Mouse (Mus musculus): Measurements from ENCODE around the gene Ano3. TPM values are rescaled to one million over a fixed set of nuclear protein-coding genes. Genes with fewer than 3 reads are reported as not detected.
A peak's percentile ranks its signal among the peaks of the same experiment; 100 is the strongest.

Gene Ano3
- polyA plus RNA-seq, 1 experiment from 2014 or later: 1.5 TPM

- no peaks in the 10 kb centered on the region for H3K4me1 ChIP-seq (replicated peaks; ENCODE audit: control insufficient read depth, insufficient read depth, low read length)
- no peak overlapping the region for H3K9ac ChIP-seq (ENCODE audit: low read depth, low read length)
- no peak overlapping the region for H3K27ac ChIP-seq (ENCODE audit: low read depth, low read length)
- no peak for DNase-seq (ENCODE audit: low spot score)
- no peak for ATAC-seq (ENCODE audit: low FRiP score)
- 68% methylated on average over 3 of the region's 3 CpGs for WGBS
- H3K27me3 ChIP-seq (ENCODE audit: control insufficient read depth, insufficient read depth, low read length): no peaks in the 10 kb centered on the region
- no peaks in the 10 kb centered on the region for H3K9me3 ChIP-seq (ENCODE audit: control insufficient read depth, low read length)
- no peaks in the 10 kb centered on the region for H3K36me3 ChIP-seq (ENCODE audit: control insufficient read depth, insufficient read depth, low read length)
- peak overlapping the region; percentile 34 for H3K4me3 ChIP-seq (ENCODE audit: low read depth, low read length)
- H3K4me2 ChIP-seq (replicated peaks; ENCODE audit: low read depth, low read length): peak overlapping the region; percentile 57
Observed at GRCm38 (mm10) chr2:110950432-110950803, 305 bp downstream of the Ano3 start.

DNA sequence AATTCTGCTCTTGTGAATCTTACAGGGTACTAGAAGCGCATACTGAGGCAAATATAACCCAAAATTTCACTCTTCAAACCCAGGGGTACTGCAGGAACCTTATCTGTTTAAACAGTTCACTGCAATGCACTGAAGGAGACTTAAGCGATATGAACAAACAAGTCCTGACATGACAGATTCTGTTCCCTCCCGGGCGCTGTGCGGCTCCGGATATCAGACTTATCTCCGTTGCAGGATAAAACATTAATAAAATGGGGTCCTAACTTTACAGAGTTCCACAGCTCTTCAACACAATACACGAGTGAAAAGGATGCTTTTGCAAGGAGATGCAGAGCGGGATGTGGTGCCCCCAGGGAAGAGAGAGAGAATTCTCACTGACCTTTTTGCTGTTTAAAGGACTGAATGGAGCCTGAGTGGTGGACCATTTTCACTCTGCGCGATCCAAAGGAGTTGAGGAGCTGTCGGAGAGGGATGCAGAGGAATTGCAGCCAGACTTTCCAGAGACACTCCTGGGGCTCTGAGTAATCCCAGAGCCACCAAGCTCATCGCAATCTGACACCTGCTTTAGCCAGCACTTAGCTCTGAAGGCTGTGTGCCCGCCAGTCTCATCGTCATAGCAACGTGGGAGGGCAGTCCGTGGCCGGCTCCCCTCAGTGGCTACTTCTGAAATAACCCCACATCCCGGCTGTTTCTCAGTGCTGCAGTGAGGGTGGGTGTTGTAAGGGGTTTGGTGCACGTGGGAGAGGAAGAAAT is 868 bp downstream of the Ano3 start:
- H3K27ac ChIP-seq (ENCODE audit: low read depth, low read length): no peak overlapping the region
- 14% methylated on average over 20 of the region's 20 CpGs for WGBS

DNA sequence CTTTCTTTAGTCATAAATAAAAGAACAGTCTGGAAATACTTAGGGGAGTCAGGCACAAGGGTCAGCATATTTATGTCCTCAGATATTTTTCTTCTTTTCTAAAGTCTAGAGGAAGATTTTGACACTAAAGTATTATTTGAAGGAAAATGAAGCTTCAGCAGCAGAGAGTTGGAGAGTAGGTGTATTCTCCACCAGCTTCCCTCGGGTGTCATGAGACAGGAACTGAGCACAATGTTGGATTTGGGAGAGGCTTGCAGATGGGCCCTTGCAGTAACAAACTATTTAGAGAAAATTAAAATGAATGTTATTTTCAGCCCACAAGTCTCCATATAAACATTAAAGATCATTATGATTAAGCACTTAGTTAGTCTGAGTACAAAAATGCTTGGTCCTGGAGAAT is 5.6 kb downstream of the Ano3 start:
- DNase-seq (ENCODE audit: low spot score) (no peak), ATAC-seq (ENCODE audit: low FRiP score) (no peak)
- Histone ChIP-seq H3K4me1 (replicated peaks; ENCODE audit: control insufficient read depth, insufficient read depth, low read length) (no peaks in the 10 kb centered on the region), H3K27me3 (ENCODE audit: control insufficient read depth, insufficient read depth, low read length) (no peaks in the 10 kb centered on the region), H3K9ac (ENCODE audit: low read depth, low read length) (no peak overlapping the region), H3K9me3 (ENCODE audit: control insufficient read depth, low read length) (no peaks in the 10 kb centered on the region), H3K4me3 (ENCODE audit: low read depth, low read length) (no peak overlapping the region), H3K4me2 (replicated peaks; ENCODE audit: low read depth, low read length) (no peak overlapping the region), H3K27ac (ENCODE audit: low read depth, low read length) (no peak overlapping the region), H3K36me3 (ENCODE audit: control insufficient read depth, insufficient read depth, low read length) (no peaks in the 10 kb centered on the region)
- WGBS: 74% methylated on average over 1 of the region's 1 CpGs

More for the DNA sequence above, 868 bp downstream of the Ano3 start:
- H3K9me3 ChIP-seq (ENCODE audit: control insufficient read depth, low read length): no peaks in the 10 kb centered on the region
- ATAC-seq (ENCODE audit: low FRiP score): peak; percentile 95
- H3K9ac ChIP-seq (ENCODE audit: low read depth, low read length): peak overlapping the region; percentile 24; the same call in 1 of the 2 replicates
- H3K4me2 ChIP-seq (replicated peaks; ENCODE audit: low read depth, low read length): peak overlapping the region; percentile 57
- H3K4me3 ChIP-seq (ENCODE audit: low read depth, low read length): peak overlapping the region; percentile 34
- H3K27me3 ChIP-seq (ENCODE audit: control insufficient read depth, insufficient read depth, low read length): no peaks in the 10 kb centered on the region
- H3K36me3 ChIP-seq (ENCODE audit: control insufficient read depth, insufficient read depth, low read length): no peaks in the 10 kb centered on the region
- H3K4me1 ChIP-seq (replicated peaks; ENCODE audit: control insufficient read depth, insufficient read depth, low read length): no peaks in the 10 kb centered on the region
- peak; percentile 69 for DNase-seq (ENCODE audit: low spot score)

GRCm38 (mm10) chr2:110935691-110936090 is 15.0 kb downstream of the Ano3 start:
- Histone ChIP-seq H3K36me3 (ENCODE audit: control insufficient read depth, insufficient read depth, low read length) (no peaks in the 10 kb centered on the region), H3K4me3 (ENCODE audit: low read depth, low read length) (no peak overlapping the region), H3K27me3 (ENCODE audit: control insufficient read depth, insufficient read depth, low read length) (no peaks in the 10 kb centered on the region), H3K9me3 (ENCODE audit: control insufficient read depth, low read length) (no peaks in the 10 kb centered on the region), H3K4me1 (replicated peaks; ENCODE audit: control insufficient read depth, insufficient read depth, low read length) (no peaks in the 10 kb centered on the region), H3K27ac (ENCODE audit: low read depth, low read length) (no peak overlapping the region), H3K4me2 (replicated peaks; ENCODE audit: low read depth, low read length) (no peak overlapping the region), H3K9ac (ENCODE audit: low read depth, low read length) (no peak overlapping the region)
- DNase-seq (ENCODE audit: low spot score) (no peak), ATAC-seq (ENCODE audit: low FRiP score) (no peak)

- no peak overlapping the region for H3K4me2 ChIP-seq (replicated peaks; ENCODE audit: low read depth, low read length)
- H3K27ac ChIP-seq (ENCODE audit: low read depth, low read length): no peak overlapping the region
- no peak overlapping the region for H3K9ac ChIP-seq (ENCODE audit: low read depth, low read length)
- no peak overlapping the region for H3K4me3 ChIP-seq (ENCODE audit: low read depth, low read length)
- H3K36me3 ChIP-seq (ENCODE audit: control insufficient read depth, insufficient read depth, low read length): no peaks in the 10 kb centered on the region
- no peak for DNase-seq (ENCODE audit: low spot score)
- no peak for ATAC-seq (ENCODE audit: low FRiP score)
- H3K4me1 ChIP-seq (replicated peaks; ENCODE audit: control insufficient read depth, insufficient read depth, low read length): no peaks in the 10 kb centered on the region
- H3K27me3 ChIP-seq (ENCODE audit: control insufficient read depth, insufficient read depth, low read length): no peaks in the 10 kb centered on the region
- H3K9me3 ChIP-seq (ENCODE audit: control insufficient read depth, low read length): no peaks in the 10 kb centered on the region
Observed at GRCm38 (mm10) chr2:110929126-110929525, 21.6 kb downstream of the Ano3 start.

GRCm38 (mm10) chr2:110909506-110909905 is 41.2 kb downstream of the Ano3 start:
- Histone ChIP-seq H3K27ac (ENCODE audit: low read depth, low read length) (no peak overlapping the region), H3K4me2 (replicated peaks; ENCODE audit: low read depth, low read length) (no peak overlapping the region), H3K4me1 (replicated peaks; ENCODE audit: control insufficient read depth, insufficient read depth, low read length) (no peaks in the 10 kb centered on the region), H3K27me3 (ENCODE audit: control insufficient read depth, insufficient read depth, low read length) (no peaks in the 10 kb centered on the region), H3K9me3 (ENCODE audit: control insufficient read depth, low read length) (no peaks in the 10 kb centered on the region), H3K4me3 (ENCODE audit: low read depth, low read length) (no peak overlapping the region), H3K36me3 (ENCODE audit: control insufficient read depth, insufficient read depth, low read length) (no peaks in the 10 kb centered on the region), H3K9ac (ENCODE audit: low read depth, low read length) (no peak overlapping the region)
- DNase-seq (ENCODE audit: low spot score) (no peak), ATAC-seq (ENCODE audit: low FRiP score) (no peak)
- WGBS: 80% methylated on average over 2 of the region's 2 CpGs

DNA sequence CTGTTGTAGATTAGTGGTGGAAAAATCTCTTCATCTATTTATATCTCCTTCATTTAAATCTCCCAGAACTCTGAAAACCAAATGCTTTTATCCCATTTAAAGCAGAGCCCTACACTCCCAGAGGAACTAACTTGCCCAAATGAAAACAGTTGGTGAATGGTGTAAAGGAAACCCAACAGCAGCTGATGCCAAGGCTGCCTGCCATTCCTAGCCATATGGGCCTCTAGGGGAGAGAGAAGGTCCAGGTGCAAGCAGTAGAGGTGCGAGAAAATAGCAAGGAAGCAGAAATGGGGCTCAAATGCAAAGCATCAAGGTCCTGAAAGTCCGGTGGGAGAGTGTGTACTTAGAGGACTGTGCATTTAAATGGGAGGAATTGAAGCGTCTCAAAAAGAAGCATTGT is 44.2 kb downstream of the Ano3 start:
- Histone ChIP-seq H3K27ac (ENCODE audit: low read depth, low read length) (no peak overlapping the region), H3K9ac (ENCODE audit: low read depth, low read length) (no peak overlapping the region), H3K36me3 (ENCODE audit: control insufficient read depth, insufficient read depth, low read length) (no peaks in the 10 kb centered on the region), H3K4me2 (replicated peaks; ENCODE audit: low read depth, low read length) (no peak overlapping the region), H3K9me3 (ENCODE audit: control insufficient read depth, low read length) (no peaks in the 10 kb centered on the region), H3K27me3 (ENCODE audit: control insufficient read depth, insufficient read depth, low read length) (no peaks in the 10 kb centered on the region), H3K4me1 (replicated peaks; ENCODE audit: control insufficient read depth, insufficient read depth, low read length) (no peaks in the 10 kb centered on the region), H3K4me3 (ENCODE audit: low read depth, low read length) (no peak overlapping the region)
- WGBS: 61% methylated on average over 3 of the region's 3 CpGs
- ATAC-seq (ENCODE audit: low FRiP score) (no peak), DNase-seq (ENCODE audit: low spot score) (no peak)

DNA sequence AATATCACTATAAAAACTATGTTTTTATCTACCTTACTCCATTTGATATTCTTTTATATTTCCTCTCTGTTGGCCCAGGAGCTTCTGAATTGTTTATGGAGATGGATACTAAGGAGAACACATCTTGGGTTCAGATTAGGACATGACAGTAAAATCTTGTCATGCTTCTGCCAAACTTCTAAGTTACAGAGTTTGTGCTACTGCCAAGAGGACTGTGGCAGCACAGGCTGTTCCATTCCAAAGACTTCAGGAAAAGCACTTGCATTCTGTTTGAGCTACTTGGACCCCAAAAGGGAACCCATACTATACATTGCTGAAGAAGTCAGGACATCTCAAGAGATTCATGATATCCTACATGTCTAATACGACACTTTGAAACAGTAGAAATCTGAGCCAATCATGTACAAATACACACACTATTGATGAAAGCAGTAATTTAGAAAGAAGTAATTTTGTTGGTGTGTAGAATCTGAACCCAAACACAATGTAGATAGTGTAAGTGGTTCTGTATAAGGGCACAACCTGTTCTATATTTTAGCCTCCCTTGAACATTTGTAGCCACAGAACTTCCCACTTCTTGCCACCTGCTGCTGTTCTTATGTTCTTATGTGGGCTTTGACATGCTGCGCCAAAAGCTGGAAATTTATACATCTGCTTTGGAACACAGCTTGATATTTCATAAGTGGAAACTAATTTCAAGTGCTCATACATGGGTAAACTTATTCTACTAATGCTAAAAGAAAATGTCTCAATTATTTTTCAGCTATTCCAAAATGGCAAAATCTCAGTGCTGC is 54.0 kb downstream of the Ano3 start:
- WGBS: 92% methylated on average over 2 of the region's 2 CpGs

GRCm38 (mm10) chr2:110871650-110872049 is 79.1 kb downstream of the Ano3 start:
- Histone ChIP-seq H3K9ac (ENCODE audit: low read depth, low read length) (no peak overlapping the region), H3K4me2 (replicated peaks; ENCODE audit: low read depth, low read length) (no peak overlapping the region), H3K27me3 (ENCODE audit: control insufficient read depth, insufficient read depth, low read length) (no peaks in the 10 kb centered on the region), H3K4me3 (ENCODE audit: low read depth, low read length) (no peak overlapping the region), H3K9me3 (ENCODE audit: control insufficient read depth, low read length) (no peaks in the 10 kb centered on the region), H3K4me1 (replicated peaks; ENCODE audit: control insufficient read depth, insufficient read depth, low read length) (no peaks in the 10 kb centered on the region), H3K27ac (ENCODE audit: low read depth, low read length) (no peak overlapping the region), H3K36me3 (ENCODE audit: control insufficient read depth, insufficient read depth, low read length) (no peaks in the 10 kb centered on the region)
- no peak for DNase-seq (ENCODE audit: low spot score)
- no peak for ATAC-seq (ENCODE audit: low FRiP score)
- WGBS: 83% methylated on average over 4 of the region's 4 CpGs

More for the DNA sequence above, 54.0 kb downstream of the Ano3 start:
- Histone ChIP-seq H3K9ac (ENCODE audit: low read depth, low read length) (no peak overlapping the region), H3K27me3 (ENCODE audit: control insufficient read depth, insufficient read depth, low read length) (no peaks in the 10 kb centered on the region), H3K4me2 (replicated peaks; ENCODE audit: low read depth, low read length) (no peak overlapping the region), H3K27ac (ENCODE audit: low read depth, low read length) (no peak overlapping the region), H3K4me3 (ENCODE audit: low read depth, low read length) (no peak overlapping the region), H3K4me1 (replicated peaks; ENCODE audit: control insufficient read depth, insufficient read depth, low read length) (no peaks in the 10 kb centered on the region), H3K36me3 (ENCODE audit: control insufficient read depth, insufficient read depth, low read length) (no peaks in the 10 kb centered on the region), H3K9me3 (ENCODE audit: control insufficient read depth, low read length) (no peaks in the 10 kb centered on the region)
- ATAC-seq (ENCODE audit: low FRiP score): no peak
- DNase-seq (ENCODE audit: low spot score): no peak
